Mouse (Mus musculus) testis, adult 2 months (tissue): ENCODE data around the gene Kcnc2. TPM values are rescaled to one million over a fixed set of nuclear protein-coding genes. Genes with fewer than 3 reads are reported as not detected.
A peak's percentile ranks its signal among the peaks of the same experiment; 100 is the strongest.

ENCODE experiments used
- H3K27ac ChIP-seq: fragments of 200-500 bp; 2 replicates; pipeline ENCODE4 v1.5.1; 2012; ENCODE audit warnings: low read depth, low read length; ENCODE audit not compliant: control insufficient read depth, insufficient read depth
- H3K27me3 ChIP-seq: fragments of 200-500 bp; 2 replicates; pipeline ENCODE4 v1.6.1; 2012; ENCODE audit warnings: mild to moderate bottlenecking, low read length, moderate library complexity; ENCODE audit not compliant: control insufficient read depth, insufficient read depth
- H3K36me3 ChIP-seq: fragments of 200-500 bp; 2 replicates; pipeline ENCODE4 v1.6.1; 2012; ENCODE audit warnings: mild to moderate bottlenecking, low read length; ENCODE audit not compliant: control insufficient read depth, insufficient read depth
- H3K4me1 ChIP-seq: fragments of 200-500 bp; 2 replicates; pipeline ENCODE4 v1.6.1; 2012; ENCODE audit warnings: low read length; ENCODE audit not compliant: control insufficient read depth, insufficient read depth
- H3K4me3 ChIP-seq: fragments of 200-500 bp; 2 replicates; pipeline ENCODE4 v1.5.1; 2012; ENCODE audit warnings: low read depth, mild to moderate bottlenecking, low read length, moderate library complexity, mixed read lengths; ENCODE audit not compliant: control insufficient read depth
- CTCF ChIP-seq: fragments of 200-500 bp; IDR thresholded peaks from 2 replicates; pipeline ENCODE4 v1.5.1; 2012; ENCODE audit warnings: low read depth, mild to moderate bottlenecking, inconsistent platforms, low read length, moderate library complexity; ENCODE audit not compliant: control insufficient read depth, insufficient read depth, insufficient replicate concordance
- POLR2A ChIP-seq: fragments of 200-500 bp; IDR thresholded peaks from 2 replicates; pipeline ENCODE4 v1.6.1; 2012; ENCODE audit warnings: low read depth, mild to moderate bottlenecking, inconsistent platforms, low read length, moderate library complexity; ENCODE audit not compliant: control insufficient read depth
- polyA plus RNA-seq: library from polyadenylated mRNA; depleted of rRNA; stranded (reverse); fragments of >200 nt; gene quantifications from 2 replicates; pipeline ENCODE4 v1.2.3, GENCODE M21; 2012

Gene Kcnc2
- polyA plus RNA-seq, 1 experiment: 2.2 TPM

GRCm38 (mm10) chr10:112269481-112269880, 1.4 kb upstream of the Kcnc2 start:
- Histone ChIP-seq H3K4me1 (peaks cover 21% of the 10 kb centered on the region), H3K36me3 (no peaks in the 10 kb centered on the region), H3K4me3 (no peak overlapping the region), H3K27ac (no peak overlapping the region), H3K27me3 (peaks cover 4% of the 10 kb centered on the region; the same call in 1 of the 2 replicates)
- TF ChIP-seq CTCF: no peak
- no peak for TF ChIP-seq POLR2A

- no peak for TF ChIP-seq POLR2A
- no peaks in the 10 kb centered on the region for H3K36me3 ChIP-seq
- H3K27me3 ChIP-seq: peaks cover 4% of the 10 kb centered on the region; the same call in 1 of the 2 replicates
- no peak overlapping the region for H3K27ac ChIP-seq
- H3K4me3 ChIP-seq: peak overlapping the region; percentile 82
- H3K4me1 ChIP-seq: peaks cover 21% of the 10 kb centered on the region
These were observed 761 bp upstream of the Kcnc2 start for GRCm38 (mm10) chr10:112269939-112270781.

DNA sequence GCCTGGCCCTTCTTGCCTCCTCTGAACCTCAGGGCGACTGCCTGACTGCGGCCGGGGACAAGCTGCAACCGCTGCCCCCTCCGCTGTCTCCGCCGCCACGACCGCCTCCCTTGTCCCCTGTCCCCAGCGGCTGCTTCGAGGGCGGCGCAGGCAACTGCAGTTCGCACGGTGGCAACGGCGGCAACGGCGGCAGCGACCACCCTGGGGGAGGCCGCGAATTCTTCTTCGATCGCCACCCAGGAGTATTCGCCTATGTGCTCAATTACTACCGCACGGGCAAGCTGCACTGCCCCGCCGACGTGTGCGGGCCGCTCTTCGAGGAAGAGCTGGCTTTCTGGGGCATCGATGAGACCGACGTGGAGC, 863 bp downstream of the Kcnc2 start:
- Histone ChIP-seq H3K27me3 (peaks cover 4% of the 10 kb centered on the region; the same call in 1 of the 2 replicates), H3K36me3 (no peaks in the 10 kb centered on the region), H3K27ac (no peak overlapping the region)

DNA sequence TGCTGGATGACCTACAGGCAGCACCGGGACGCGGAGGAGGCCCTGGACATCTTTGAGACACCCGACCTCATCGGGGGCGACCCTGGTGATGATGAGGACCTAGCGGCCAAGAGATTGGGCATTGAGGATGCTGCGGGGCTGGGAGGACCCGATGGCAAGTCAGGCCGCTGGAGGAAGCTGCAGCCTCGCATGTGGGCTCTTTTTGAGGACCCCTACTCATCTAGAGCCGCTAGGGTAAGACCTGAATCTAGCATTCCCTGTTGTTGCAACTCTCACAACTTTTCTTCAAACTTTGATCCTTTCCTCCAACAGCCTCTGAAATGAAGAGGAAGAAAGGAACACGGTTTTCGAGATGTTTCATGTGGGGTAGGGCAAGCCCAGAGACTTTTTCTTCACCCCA, 1.2 kb downstream of the Kcnc2 start:
- Histone ChIP-seq H3K4me1 (peaks cover 21% of the 10 kb centered on the region), H3K36me3 (no peaks in the 10 kb centered on the region), H3K4me3 (peak overlapping the region; percentile 82), H3K27me3 (peaks cover 4% of the 10 kb centered on the region; the same call in 1 of the 2 replicates), H3K27ac (no peak overlapping the region)
- TF ChIP-seq CTCF (no peak), POLR2A (no peak)

More for the DNA sequence above, 863 bp downstream of the Kcnc2 start:
- peaks cover 21% of the 10 kb centered on the region for H3K4me1 ChIP-seq
- H3K4me3 ChIP-seq: peak overlapping the region; percentile 82
- TF ChIP-seq CTCF (no peak), POLR2A (peak; percentile 26; the same call in 1 of the 2 replicates)

- Histone ChIP-seq H3K4me3 (no peak overlapping the region), H3K27ac (no peak overlapping the region), H3K4me1 (no peaks in the 10 kb centered on the region), H3K27me3 (no peaks in the 10 kb centered on the region), H3K36me3 (no peaks in the 10 kb centered on the region)
- TF ChIP-seq POLR2A (no peak), CTCF (no peak)
These were observed 7.1 kb downstream of the Kcnc2 start for GRCm38 (mm10) chr10:112277996-112278395.

DNA sequence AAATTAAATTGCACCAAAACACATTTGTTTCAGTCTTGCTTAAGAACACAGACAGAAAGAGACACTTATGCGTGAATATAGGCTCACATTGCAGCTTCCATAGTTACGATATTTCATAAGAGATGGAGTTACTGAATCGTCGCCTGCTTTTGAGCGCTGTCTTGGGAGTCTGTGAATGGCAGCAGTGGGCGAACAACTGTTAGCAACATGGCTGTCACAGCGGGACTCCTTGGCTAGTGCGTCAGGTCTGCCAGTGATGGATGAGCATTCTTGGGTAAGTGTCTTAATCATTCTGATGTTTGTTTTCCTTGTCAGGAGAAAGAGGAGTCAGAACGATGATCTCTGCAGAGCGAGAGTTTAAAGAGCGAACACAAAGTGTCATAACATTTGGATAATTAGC, 44.2 kb downstream of the Kcnc2 start:
- Histone ChIP-seq H3K36me3 (no peaks in the 10 kb centered on the region), H3K27ac (no peak overlapping the region), H3K4me1 (no peaks in the 10 kb centered on the region), H3K4me3 (no peak overlapping the region), H3K27me3 (no peaks in the 10 kb centered on the region)
- no peak for TF ChIP-seq POLR2A
- TF ChIP-seq CTCF: no peak

DNA sequence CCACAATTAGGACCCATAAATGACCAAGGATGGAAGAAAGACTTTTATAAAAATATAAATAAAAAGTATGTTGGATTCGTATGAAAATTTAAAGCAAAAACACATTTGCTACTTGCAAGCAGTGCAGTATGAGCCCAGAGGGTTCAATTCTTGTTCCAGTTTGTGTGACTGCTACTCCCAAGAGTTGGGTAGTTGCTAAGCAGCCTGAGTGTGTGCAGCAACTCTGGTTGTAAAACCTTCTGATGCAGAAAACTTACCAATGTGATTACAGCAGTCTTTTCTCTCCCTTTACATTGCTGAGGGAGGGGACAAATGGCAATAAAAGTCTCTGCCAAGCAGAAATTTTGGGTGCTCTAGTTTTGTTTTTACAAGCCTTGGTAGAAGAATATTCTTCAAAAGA, 46.9 kb downstream of the Kcnc2 start:
- Histone ChIP-seq H3K36me3 (no peaks in the 10 kb centered on the region), H3K27ac (no peak overlapping the region), H3K4me1 (no peaks in the 10 kb centered on the region), H3K4me3 (no peak overlapping the region), H3K27me3 (no peaks in the 10 kb centered on the region)
- TF ChIP-seq POLR2A (no peak), CTCF (no peak)
